Mouse (Mus musculus): ENCODE results near the gene En2. TPM values are rescaled to one million over a fixed set of nuclear protein-coding genes. Genes with fewer than 3 reads are reported as not detected.

The En2 gene
- 0.15 TPM for polyA plus RNA-seq (2017; shearing (Covaris generic))

DNA sequence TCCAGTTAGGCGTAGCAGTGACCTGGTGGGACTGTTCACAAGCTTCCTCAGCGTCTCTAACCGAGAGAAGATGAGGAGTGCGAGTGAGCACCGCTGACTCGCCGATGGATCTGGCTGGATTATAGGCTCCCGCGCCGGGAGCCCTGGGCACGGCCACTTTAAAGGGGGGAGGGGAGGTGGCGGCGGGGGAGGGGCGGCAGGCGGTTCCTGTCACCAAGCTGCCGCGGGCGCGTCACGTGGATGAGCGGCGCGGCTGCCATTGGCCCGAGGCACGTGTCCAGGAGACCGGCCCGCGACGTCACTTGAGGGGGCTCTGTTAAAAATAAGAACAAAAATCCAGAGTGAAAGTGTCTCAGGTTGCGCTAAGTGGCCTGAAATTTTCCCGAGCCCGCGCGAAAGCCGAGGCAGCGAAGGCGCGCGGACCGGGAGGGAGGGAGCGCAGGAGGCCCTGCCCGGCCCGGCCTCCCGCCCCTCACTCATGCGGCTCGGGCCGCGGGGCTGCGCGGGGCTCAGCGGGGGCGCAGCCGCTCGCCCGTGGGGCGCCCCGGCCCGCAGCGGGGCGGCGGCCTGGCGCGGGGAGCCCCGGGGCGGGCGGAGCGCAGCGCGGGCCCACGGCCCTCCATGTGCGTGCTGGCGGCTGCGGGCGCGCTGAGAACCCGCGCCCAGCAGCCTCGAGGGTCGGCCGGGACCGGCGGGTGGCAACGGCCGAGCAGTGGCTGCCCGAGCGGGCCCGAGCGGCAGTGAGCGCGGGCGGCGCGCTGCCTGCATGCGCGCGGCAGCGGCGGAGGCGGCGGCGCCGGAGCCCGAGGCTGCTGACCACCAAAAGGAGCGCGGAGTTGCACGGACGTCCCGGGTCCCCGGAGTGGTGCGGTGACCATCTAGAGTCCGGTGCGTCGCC lies at the start of gene En2:
TSS of gene En2 (plus strand) at position 337 of the 898 bp plus-strand sequence.

Other genes starting within 250 kb of the En2 start
- 88.1 TPM for gene Insig1, start 94.3 kb upstream of the En2 start, polyA plus RNA-seq (2017; shearing (Covaris generic))
- 0.24 TPM for gene Cnpy1, start 80.1 kb downstream of the En2 start, polyA plus RNA-seq (2017; shearing (Covaris generic))
- 91.7 TPM for gene Rbm33, start 151.4 kb downstream of the En2 start, polyA plus RNA-seq (2017; shearing (Covaris generic))